9 mouse cellular contexts compared by ENCODE assay signal in genomic region chr5:139397959-139398753, GRCm38 (mm10). TPM values are rescaled to one million over a fixed set of nuclear protein-coding genes. Genes with fewer than 3 reads are reported as not detected.
A peak's percentile ranks its signal among the peaks of the same experiment; 100 is the strongest.
DNase-seq lines count a peak whose midpoint lies in the region; ATAC-seq lines count a peak whose summit lies in the region.
"Had no signal": no experiment of that assay in that cellular context is flagged by ENCODE, and none has a peak within 500 bp of the region (broad histone marks: within the 10 kb centered on the region; RNA-seq: fewer than 3 reads in every experiment).

No protein-coding gene starts in this region.

- no peak overlapping the region for H3K4me3 ChIP-seq in forebrain, embryonic 10.5 days
- no peak overlapping the region for H3K4me3 ChIP-seq in heart, embryonic 14.5 days (ENCODE audit: control insufficient read depth in 1 of 2, insufficient read depth in 1 of 2, low read depth in 1 of 2, low read length in 2 of 2)
- H3K4me3 ChIP-seq in liver, embryonic 13.5 days (replicated peaks): no peak overlapping the region
- H3K4me3 ChIP-seq in stomach, embryonic 15.5 days (replicated peaks): no peak overlapping the region
- H3K4me3 ChIP-seq: embryonic facial prominence, embryonic 13.5 days had no signal

- peaks cover 1% of the 10 kb centered on the region; the same call in 1 of the 2 replicates for H3K36me3 ChIP-seq in forebrain, embryonic 10.5 days (replicated peaks)
- H3K36me3 ChIP-seq in heart, embryonic 14.5 days (ENCODE audit: control insufficient read depth, insufficient read depth, low read length): peaks cover 9% of the 10 kb centered on the region
- H3K36me3 ChIP-seq in liver, embryonic 13.5 days: peaks cover 29% of the 10 kb centered on the region
- H3K36me3 ChIP-seq in stomach, embryonic 15.5 days: no peaks in the 10 kb centered on the region
- H3K36me3 ChIP-seq: embryonic facial prominence, embryonic 13.5 days had no signal

- H3K4me2 ChIP-seq in heart, embryonic 14.5 days (ENCODE audit: low read length): peak overlapping the region; percentile 23; the same call in 1 of the 2 replicates
- peak overlapping the region; percentile 19 for H3K4me2 ChIP-seq in liver, embryonic 13.5 days
- H3K4me2 ChIP-seq in stomach, embryonic 15.5 days: no peak overlapping the region
- H3K4me2 ChIP-seq: embryonic facial prominence, embryonic 13.5 days had no signal

- H3K27me3 ChIP-seq in forebrain, embryonic 10.5 days (ENCODE audit: poor library complexity, severe bottlenecking): no peaks in the 10 kb centered on the region
- H3K27me3 ChIP-seq in heart, embryonic 14.5 days (ENCODE audit: control insufficient read depth, insufficient read depth, low read length): no peaks in the 10 kb centered on the region; the same call in 1 of the 2 replicates
- H3K27me3 ChIP-seq in liver, embryonic 13.5 days: no peaks in the 10 kb centered on the region
- H3K27me3 ChIP-seq in stomach, embryonic 15.5 days (replicated peaks): no peaks in the 10 kb centered on the region
- H3K27me3 ChIP-seq: embryonic facial prominence, embryonic 13.5 days had no signal

- 39% methylated on average over 5 of the region's 5 CpGs for WGBS in forebrain, embryonic 10.5 days
- WGBS in heart, embryonic 14.5 days: 11% methylated on average over 5 of the region's 5 CpGs
- 18% methylated on average over 5 of the region's 5 CpGs for WGBS in liver, embryonic 13.5 days (ENCODE audit: insufficient replicate concordance)
- 35% methylated on average over 5 of the region's 5 CpGs for WGBS in stomach, embryonic 15.5 days

- H3K9me3 ChIP-seq in forebrain, embryonic 10.5 days: no peaks in the 10 kb centered on the region
- H3K9me3 ChIP-seq in heart, embryonic 14.5 days (ENCODE audit: control insufficient read depth, low read length): no peaks in the 10 kb centered on the region
- no peaks in the 10 kb centered on the region for H3K9me3 ChIP-seq in liver, embryonic 13.5 days (replicated peaks)
- no peaks in the 10 kb centered on the region for H3K9me3 ChIP-seq in stomach, embryonic 15.5 days
- H3K9me3 ChIP-seq: embryonic facial prominence, embryonic 13.5 days had no signal

- peaks cover 13% of the 10 kb centered on the region; the same call in 1 of the 2 replicates for H3K4me1 ChIP-seq in forebrain, embryonic 10.5 days
- H3K4me1 ChIP-seq in heart, embryonic 14.5 days (ENCODE audit: control insufficient read depth in 2 of 2, insufficient read depth in 2 of 2, low read length in 2 of 2): peaks cover 16 to 20% of the 10 kb centered on the region in 2 experiments
- H3K4me1 ChIP-seq in liver, embryonic 13.5 days (replicated peaks): peaks cover 52% of the 10 kb centered on the region
- H3K4me1 ChIP-seq in stomach, embryonic 15.5 days: no peaks in the 10 kb centered on the region

- peak; percentile 81 for ATAC-seq in heart, embryonic 14.5 days (ENCODE audit: insufficient number of reproducible peaks, insufficient read depth, low FRiP score, low read depth)
- peak; percentile 63 for ATAC-seq in liver, embryonic 13.5 days (ENCODE audit: low read depth)
- ATAC-seq in stomach, embryonic 15.5 days (ENCODE audit: insufficient read depth, low FRiP score, low read depth): peak; percentile 62; the same call in 1 of the 2 replicates

- H3K9ac ChIP-seq in heart, embryonic 14.5 days (ENCODE audit: low read length): peak overlapping the region; percentile 48; the same call in 1 of the 2 replicates
- H3K9ac ChIP-seq in liver, embryonic 13.5 days: peak overlapping the region; percentile 44
- no peak overlapping the region for H3K9ac ChIP-seq in stomach, embryonic 15.5 days

- H3K27ac ChIP-seq in forebrain, embryonic 10.5 days: no peak overlapping the region
- H3K27ac ChIP-seq in heart, embryonic 14.5 days (replicated peaks in 1 of 2; ENCODE audit: control insufficient read depth in 1 of 2, insufficient read depth in 1 of 2, low read depth in 2 of 2, low read length in 2 of 2): 0 out of 4 replicates have a peak overlapping the region, but pooled peaks have one; percentile 18 to 35
- H3K27ac ChIP-seq in liver, embryonic 13.5 days: peak overlapping the region; percentile 79
- H3K27ac ChIP-seq in stomach, embryonic 15.5 days: no peak overlapping the region
- H3K27ac ChIP-seq: embryonic facial prominence, embryonic 13.5 days had no signal

- peak; percentile 89 for DNase-seq in CD4-positive helper T cell, adult 2 months (ENCODE audit: low read depth, low spot score)
- DNase-seq in brain, adult 2 months (ENCODE audit: low read depth, low spot score): peak; percentile 98
- peak; percentile 78 for DNase-seq in forebrain, embryonic 10.5 days (ENCODE audit: extremely low spot score, low spot score)
- DNase-seq in kidney, postnatal 25 days: peak; percentile 94 to 97
- DNase-seq in liver, embryonic 13.5 days: peak; percentile 83
- peak; percentile 84 for DNase-seq in neural tube, embryonic 10.5 days (ENCODE audit: extremely low spot score, low spot score)

RNA-seq across cellular contexts. Expression of gene C130050O18Rik, which starts 6.9 kb away (rescaled TPM):
- 0.15 and 0.34 TPM in 2 replicates for polyA plus RNA-seq in forebrain, embryonic 10.5 days (2016; fragmentation: Nextera tagmentation; extraction: Ambion mirVana)
- polyA plus RNA-seq in heart, embryonic 14.5 days (2014; fragmentation: Nextera tagmentation; extraction: Ambion mirVana): 0.32 and 0.36 TPM in 2 replicates
- polyA plus RNA-seq in liver, embryonic 13.5 days (2015; fragmentation: Nextera tagmentation; extraction: Ambion mirVana): 0.89 and 1.1 TPM in 2 replicates
- polyA plus RNA-seq in stomach, embryonic 15.5 days (2015; fragmentation: Nextera tagmentation; extraction: Ambion mirVana): 0.72 and 1.1 TPM in 2 replicates

RNA-seq across cellular contexts. Expression of gene Gpr146, which starts 20.7 kb away (rescaled TPM):
- 1.6 and 1.8 TPM in 2 replicates for polyA plus RNA-seq in forebrain, embryonic 10.5 days (2016; fragmentation: Nextera tagmentation; extraction: Ambion mirVana)
- 9.3 and 9.5 TPM in 2 replicates for polyA plus RNA-seq in heart, embryonic 14.5 days (2014; fragmentation: Nextera tagmentation; extraction: Ambion mirVana)
- polyA plus RNA-seq in liver, embryonic 13.5 days (2015; fragmentation: Nextera tagmentation; extraction: Ambion mirVana): 18.8 and 20.2 TPM in 2 replicates
- 2.7 and 3.3 TPM in 2 replicates for polyA plus RNA-seq in stomach, embryonic 15.5 days (2015; fragmentation: Nextera tagmentation; extraction: Ambion mirVana)

RNA-seq across cellular contexts. Expression of gene Gper1, which starts 24.8 kb away (rescaled TPM):
- polyA plus RNA-seq in forebrain, embryonic 10.5 days (2016; fragmentation: Nextera tagmentation; extraction: Ambion mirVana): 0.44 and 0.50 TPM in 2 replicates
- polyA plus RNA-seq in heart, embryonic 14.5 days (2014; fragmentation: Nextera tagmentation; extraction: Ambion mirVana): 1.3 and 1.8 TPM in 2 replicates
- polyA plus RNA-seq in liver, embryonic 13.5 days (2015; fragmentation: Nextera tagmentation; extraction: Ambion mirVana): 0.17 and 0.31 TPM in 2 replicates
- polyA plus RNA-seq in stomach, embryonic 15.5 days (2015; fragmentation: Nextera tagmentation; extraction: Ambion mirVana): 2.0 and 2.7 TPM in 2 replicates

RNA-seq across cellular contexts. Expression of gene Cyp2w1, which starts 45.7 kb away (rescaled TPM):
- polyA plus RNA-seq in forebrain, embryonic 10.5 days (2016; fragmentation: Nextera tagmentation; extraction: Ambion mirVana): not detected in 2 replicates
- polyA plus RNA-seq in heart, embryonic 14.5 days (2014; fragmentation: Nextera tagmentation; extraction: Ambion mirVana): not detected in 2 replicates
- polyA plus RNA-seq in liver, embryonic 13.5 days (2015; fragmentation: Nextera tagmentation; extraction: Ambion mirVana): not detected in 2 replicates
- 8.5 and 11.6 TPM in 2 replicates for polyA plus RNA-seq in stomach, embryonic 15.5 days (2015; fragmentation: Nextera tagmentation; extraction: Ambion mirVana)

RNA-seq across cellular contexts. Expression of gene Cox19, which starts 46.9 kb away (rescaled TPM):
- polyA plus RNA-seq in forebrain, embryonic 10.5 days (2016; fragmentation: Nextera tagmentation; extraction: Ambion mirVana): 119 and 120 TPM in 2 replicates
- polyA plus RNA-seq in heart, embryonic 14.5 days (2014; fragmentation: Nextera tagmentation; extraction: Ambion mirVana): 89.4 and 91.8 TPM in 2 replicates
- polyA plus RNA-seq in liver, embryonic 13.5 days (2015; fragmentation: Nextera tagmentation; extraction: Ambion mirVana): 68.5 and 72.3 TPM in 2 replicates
- 109 and 115 TPM in 2 replicates for polyA plus RNA-seq in stomach, embryonic 15.5 days (2015; fragmentation: Nextera tagmentation; extraction: Ambion mirVana)

Comparison
In these comparisons a context has a peak if more than half of its experiments do, and no peak if none do; other contexts are left out.
1. H3K27ac ChIP-seq: peak in heart, embryonic 14.5 days (2 of 2) and liver, embryonic 13.5 days (single experiment); none in forebrain, embryonic 10.5 days (single experiment) and stomach, embryonic 15.5 days (single experiment).
2. Peak in every context shown above with its lines, with median percentiles within 50 percentile points of each other: DNase-seq and ATAC-seq.